Mouse (Mus musculus) adrenal gland, adult 2 months (tissue): ENCODE results near the gene Calhm6. TPM values are rescaled to one million over a fixed set of nuclear protein-coding genes. Genes with fewer than 3 reads are reported as not detected.
A peak's percentile ranks its signal among the peaks of the same experiment; 100 is the strongest.

ENCODE experiments used
- DNase-seq: peaks from one replicate; pipeline ENCODE4 v3.0.0; 2021
- long read RNA-seq: library from polyadenylated mRNA; stranded (forward); transcript quantifications from one replicate; pipeline ENCODE4 v2.0.0, GENCODE M21; 2021
- polyA plus RNA-seq: library from polyadenylated mRNA; depleted of rRNA; stranded (reverse); fragments of >200 nt; gene quantifications from 2 replicates; pipeline ENCODE4 v1.2.3, GENCODE M21; 2012; rRNA removed
- total RNA-seq, 2 experiments: library from RNA; stranded (reverse); gene quantifications; 2 replicates each; pipeline ENCODE4 v1.2.3; 2021

Calhm6 gene
- total RNA-seq (1 to 10 TPM; 1.1 to 1.8 TPM), polyA plus RNA-seq (3.0 and 3.6 TPM in 2 replicates)
- long read RNA-seq, partial matches to known transcripts = 0 of 1 reads
- long read RNA-seq, other reads (novel, unspliced or antisense) = 0 of 1 reads

DNA sequence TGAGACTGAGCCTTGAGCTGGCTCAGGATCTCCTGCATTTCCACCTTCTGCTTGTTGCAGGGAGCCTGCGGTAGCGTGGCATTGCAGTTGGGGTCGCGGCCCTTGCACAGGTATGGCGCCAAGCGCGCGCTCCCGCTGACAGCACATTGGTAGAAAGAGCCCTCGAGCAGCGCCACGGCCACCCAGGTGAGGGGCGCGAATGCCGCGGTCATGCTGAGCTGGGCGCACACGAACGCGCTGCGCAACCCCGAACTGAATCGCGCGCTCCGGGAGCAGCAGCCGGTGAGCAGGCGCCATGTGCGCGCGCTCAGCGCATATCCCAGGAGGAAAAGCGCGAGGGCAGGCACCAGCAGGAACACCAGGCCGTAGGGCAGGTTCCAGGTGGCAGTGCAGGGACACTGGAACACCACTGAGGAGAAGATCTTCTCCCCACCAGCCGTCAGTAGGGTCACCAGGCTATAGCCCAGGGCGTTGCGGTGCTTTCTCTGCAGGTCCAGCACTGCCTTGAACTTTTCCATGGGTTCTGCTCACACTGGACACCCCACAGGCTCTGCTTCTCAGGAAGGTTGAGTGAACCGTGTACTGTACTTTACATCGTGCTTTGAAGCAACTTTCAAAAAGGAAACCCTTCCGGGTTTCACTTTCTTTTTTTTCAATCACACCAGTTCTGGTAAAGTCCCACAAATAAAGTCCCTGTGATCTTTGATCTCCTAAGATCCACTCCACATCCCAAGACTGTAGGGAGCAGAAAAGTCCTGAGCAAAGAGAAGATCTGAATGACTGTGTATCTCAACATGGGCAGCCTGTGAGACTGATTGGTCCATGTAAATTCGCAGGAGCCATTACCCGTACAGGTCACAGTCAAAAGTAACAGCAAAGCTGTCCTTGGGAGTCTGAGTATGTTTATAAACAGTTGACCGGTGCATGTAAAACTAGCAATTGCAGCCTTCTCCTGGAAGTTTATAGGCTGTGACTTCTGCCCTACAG is at the start of gene Calhm6:
Calhm6 (minus strand) TSS at position 593 of the 987 bp plus-strand sequence.
- peak; percentile 53 for DNase-seq

DNA sequence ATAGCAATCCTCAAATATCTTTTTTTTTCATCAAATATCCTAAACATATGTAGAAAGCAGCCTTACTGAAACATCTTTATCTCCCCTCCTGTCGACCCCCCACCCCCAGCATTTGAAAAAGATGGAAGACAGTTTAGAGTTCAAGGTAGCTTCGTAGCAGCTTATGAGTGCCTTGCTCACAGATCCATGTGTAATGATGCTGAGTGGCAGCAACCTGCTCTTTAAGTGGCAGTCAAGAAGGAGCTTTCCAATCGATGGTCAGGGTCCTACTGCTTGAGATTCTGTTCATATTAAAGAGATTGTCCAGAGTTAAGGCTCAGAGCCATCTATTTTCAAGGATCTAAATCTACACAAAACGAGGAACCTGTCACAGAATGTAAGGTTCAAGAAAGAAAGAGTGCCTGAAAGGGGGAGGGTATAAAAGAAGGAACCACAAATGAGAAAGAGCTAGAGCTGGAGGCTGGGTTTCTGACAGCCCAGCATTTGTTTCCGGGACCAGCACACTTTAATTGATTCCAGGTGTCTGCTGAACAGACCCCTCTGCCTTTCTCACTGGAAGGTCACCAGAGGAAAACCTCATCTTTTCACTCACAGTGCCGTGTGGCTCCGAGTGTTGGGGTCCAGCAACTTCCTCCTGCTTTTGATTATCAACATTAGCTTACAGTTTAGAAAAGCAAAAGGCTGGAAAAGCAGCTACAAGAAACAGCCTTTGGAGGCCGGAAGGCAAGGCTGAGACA is 48.3 kb upstream of the Calhm6 start:
- DNase-seq = no peak

DNA sequence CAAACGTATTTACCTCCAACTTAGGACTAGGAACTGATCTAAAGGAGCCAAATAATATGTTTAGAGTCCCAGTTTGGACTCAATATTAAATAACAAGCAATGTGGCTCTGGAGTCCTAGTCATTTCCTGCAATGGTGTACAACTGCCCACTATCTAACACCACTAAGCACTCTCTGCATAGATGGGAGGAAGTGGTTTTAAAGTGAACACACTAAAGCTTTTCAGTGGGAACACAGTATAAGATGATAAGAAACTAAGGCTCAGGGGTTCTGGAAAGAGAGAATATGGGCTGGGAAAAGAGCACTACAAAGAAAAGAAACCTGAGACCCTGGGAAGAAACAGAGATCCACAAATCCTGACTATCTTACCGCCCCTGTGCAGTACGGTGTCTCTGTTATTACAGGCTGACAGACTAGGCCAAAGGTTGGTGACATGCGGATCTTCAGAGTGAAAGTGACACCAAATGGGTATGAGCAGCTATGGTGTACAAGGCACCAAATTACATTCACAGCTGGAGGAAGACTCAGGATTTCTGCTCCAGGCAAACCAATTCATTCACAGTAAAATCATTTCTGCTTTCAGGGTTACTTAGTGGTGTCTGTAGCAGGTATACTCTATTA is 45.0 kb upstream of the Calhm6 start:
- DNase-seq = no peak

- DNase-seq = no peak
These were observed 43.9 kb upstream of the Calhm6 start for GRCm38 (mm10) chr10:34171660-34172059.

- DNase-seq = no peak
These were observed 43.4 kb upstream of the Calhm6 start for GRCm38 (mm10) chr10:34171191-34171590.

GRCm38 (mm10) chr10:34166971-34167370 is 39.2 kb upstream of the Calhm6 start:
- DNase-seq = no peak

- DNase-seq = no peak
These were observed 28.2 kb upstream of the Calhm6 start for GRCm38 (mm10) chr10:34155796-34156554.

DNA sequence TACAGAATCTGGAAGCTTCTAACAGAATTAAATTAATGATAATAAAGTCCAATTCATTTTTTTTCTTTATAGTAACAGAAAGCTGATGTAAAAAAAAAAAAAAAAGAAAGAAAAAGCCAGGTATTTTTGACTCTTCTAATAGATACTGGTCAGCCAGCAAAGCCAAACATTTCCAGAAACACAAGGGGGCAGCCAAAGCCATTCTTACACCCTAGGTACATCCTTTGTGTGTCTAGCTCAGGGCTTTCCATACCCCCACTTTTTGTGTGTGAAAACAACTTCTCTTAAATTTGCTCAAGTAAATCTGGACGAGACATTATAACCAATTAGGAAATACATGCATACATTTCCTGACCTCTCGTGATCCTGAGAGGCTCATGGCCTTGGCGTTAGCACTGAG is 24.0 kb upstream of the Calhm6 start:
- DNase-seq = no peak

GRCm38 (mm10) chr10:34150454-34150853 is 22.7 kb upstream of the Calhm6 start:
- DNase-seq = no peak

GRCm38 (mm10) chr10:34149772-34150171 is 22.0 kb upstream of the Calhm6 start:
- no peak for DNase-seq

- DNase-seq = no peak
These were observed 13.9 kb upstream of the Calhm6 start for GRCm38 (mm10) chr10:34141693-34142092.

DNA sequence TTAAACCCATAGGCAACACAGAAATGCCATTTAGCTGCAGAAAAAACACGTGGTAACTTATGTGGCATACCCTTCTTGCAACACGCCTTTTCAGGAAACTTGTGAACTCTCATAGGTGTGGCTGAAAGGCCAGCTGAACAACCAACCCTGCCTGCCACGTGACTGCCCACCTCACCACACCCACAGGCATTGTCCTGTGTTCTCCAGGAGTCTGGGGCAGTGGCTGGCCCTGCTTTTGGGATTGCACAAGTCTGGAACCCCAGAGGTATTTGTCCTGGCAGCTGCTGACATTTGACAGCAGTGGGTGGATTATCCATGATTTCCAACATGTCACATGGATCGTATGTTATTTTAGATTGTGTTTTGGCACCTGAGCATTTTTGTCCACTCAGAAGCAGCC is 12.0 kb upstream of the Calhm6 start:
- DNase-seq = peak; percentile 11

DNA sequence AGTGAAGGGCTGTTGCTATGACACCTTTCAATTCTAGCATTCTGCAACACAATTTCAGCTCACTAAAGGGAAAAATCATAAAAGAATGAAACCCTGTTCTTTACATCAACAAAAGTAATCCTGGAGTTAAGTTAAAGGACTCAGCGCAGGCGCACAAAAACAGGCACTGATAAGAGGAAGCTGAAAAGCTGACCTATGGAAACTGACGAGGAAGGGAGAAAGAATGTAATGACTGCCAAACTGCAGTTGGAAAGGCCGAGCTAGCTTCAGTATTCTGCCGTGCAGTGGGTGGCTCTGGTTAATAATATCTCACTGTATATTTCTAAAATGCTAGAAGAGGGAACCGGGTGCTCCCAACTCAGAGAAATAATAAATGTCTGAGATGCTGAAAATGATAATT is 10.2 kb upstream of the Calhm6 start:
- no peak for DNase-seq

- no peak for DNase-seq
These were observed 8.6 kb upstream of the Calhm6 start for GRCm38 (mm10) chr10:34136432-34136831.

DNA sequence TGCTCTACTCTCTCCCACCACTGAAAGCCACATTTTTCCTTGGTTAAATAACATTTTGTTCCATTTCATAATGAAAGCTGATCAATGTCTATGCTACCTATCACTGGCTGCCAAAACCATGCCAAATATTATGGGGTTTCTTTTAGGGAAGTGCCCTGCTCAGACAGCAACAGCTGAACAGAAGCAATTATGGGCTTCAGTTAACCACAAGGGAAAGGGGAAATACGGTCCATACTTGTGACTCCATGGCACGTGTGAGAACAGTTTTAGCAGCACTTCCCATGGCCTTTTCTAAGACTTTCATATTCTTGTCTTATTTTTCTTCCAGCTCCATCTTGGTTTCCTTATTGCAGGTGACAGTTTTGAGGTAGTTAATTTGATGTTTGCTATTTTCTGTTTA is 3.6 kb upstream of the Calhm6 start:
- DNase-seq = no peak

- DNase-seq = peak; percentile 49
These were observed 607 bp upstream of the Calhm6 start for GRCm38 (mm10) chr10:34128391-34128790.

DNA sequence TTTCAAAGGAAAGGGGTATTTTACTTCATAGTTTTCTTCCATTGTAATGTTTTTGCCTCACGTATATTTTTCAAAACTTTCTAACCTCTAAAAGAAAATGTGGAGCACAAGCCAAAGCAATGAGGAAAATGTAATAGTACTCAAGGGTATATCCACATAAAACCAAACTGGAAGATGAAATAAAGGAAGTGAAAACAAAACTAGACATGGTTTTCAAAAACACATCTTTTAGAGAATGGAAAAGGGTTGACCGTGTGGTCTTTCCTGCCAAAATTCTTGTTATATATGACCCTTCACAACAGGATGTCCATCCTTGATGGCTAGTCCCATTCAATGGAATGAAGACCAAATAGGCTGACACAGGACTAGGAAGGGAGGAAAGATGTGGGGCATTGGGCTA is 9.4 kb downstream of the Calhm6 start:
- no peak for DNase-seq

- DNase-seq = no peak
These were observed 10.0 kb downstream of the Calhm6 start for GRCm38 (mm10) chr10:34117770-34118169.

GRCm38 (mm10) chr10:34117131-34117530 is 10.7 kb downstream of the Calhm6 start:
- no peak for DNase-seq

- no peak for DNase-seq
These were observed 15.6 kb downstream of the Calhm6 start for GRCm38 (mm10) chr10:34111964-34112738.
